Mouse (Mus musculus) forebrain, postnatal 0 days (tissue): ENCODE data around the gene Csgalnact2. TPM values are rescaled to one million over a fixed set of nuclear protein-coding genes. Genes with fewer than 3 reads are reported as not detected.

Source experiments
- ATAC-seq: fragments of 200-750 bp; cut with Nextera tagmentation; 2 replicates; pipeline ENCODE4 v1.8.0; 2017; ENCODE audit warnings: mild to moderate bottlenecking, moderate library complexity
- DNase-seq: peaks from one replicate; pipeline ENCODE4 v3.0.0-alpha.2; 2015
- H3K27ac ChIP-seq: fragments of 300-500 bp; sonication (generic); 2 replicates; pipeline ENCODE4 v1.5.1; 2014; ENCODE audit warnings: low read depth, mild to moderate bottlenecking, antibody characterized with exemption, low read length, moderate library complexity, mixed read lengths
- H3K27me3 ChIP-seq: fragments of 300-500 bp; sonication (generic); 2 replicates; pipeline ENCODE4 v1.6.1; 2014; ENCODE audit warnings: mild to moderate bottlenecking, low read length, mixed read lengths; ENCODE audit not compliant: insufficient read depth
- H3K36me3 ChIP-seq: fragments of 300-500 bp; sonication (generic); 2 replicates; pipeline ENCODE4 v1.6.1; 2014; ENCODE audit warnings: mild to moderate bottlenecking, moderate library complexity; ENCODE audit not compliant: insufficient read depth
- H3K4me1 ChIP-seq: fragments of 300-500 bp; sonication (generic); 2 replicates; pipeline ENCODE4 v1.6.1; 2014; ENCODE audit warnings: antibody characterized with exemption; ENCODE audit not compliant: insufficient read depth
- H3K4me2 ChIP-seq: fragments of 300-500 bp; sonication (generic); 2 replicates; pipeline ENCODE4 v1.6.1; 2014; ENCODE audit warnings: low read depth, mild to moderate bottlenecking, moderate library complexity
- H3K4me3 ChIP-seq: fragments of 300-500 bp; sonication (generic); 2 replicates; pipeline ENCODE4 v1.5.1; 2014; ENCODE audit warnings: low read depth, low read length, mixed read lengths
- H3K9ac ChIP-seq: fragments of 300-500 bp; sonication (generic); 2 replicates; pipeline ENCODE4 v1.6.1; 2014; ENCODE audit warnings: mild to moderate bottlenecking
- H3K9me3 ChIP-seq: fragments of 300-500 bp; sonication (generic); 2 replicates; pipeline ENCODE4 v1.6.1; 2016; ENCODE audit warnings: low read length
- CTCF ChIP-seq: sonication (generic); IDR thresholded peaks from 2 replicates; pipeline ENCODE4 v1.5.1; 2016; ENCODE audit warnings: antibody characterized with exemption, control low read depth, low read depth
- WGBS: fragments of 180-500 bp; shearing (Covaris S2); extraction: QIAGEN DNeasy Blood & Tissue Kit; methylation state at CpG from one replicate; pipeline ENCODE4 v1.1.7; 2014; 5-methylcytosine and 5-hydroxymethylcytosine counted together
- polyA plus RNA-seq: library from polyadenylated mRNA; unstranded; fragments of >200 nt; fragmentation: Nextera tagmentation; extraction: Ambion mirVana; gene quantifications from 2 replicates; pipeline ENCODE4 v1.2.1, GENCODE M21; 2015
- total RNA-seq: library from RNA; depleted of rRNA; stranded (reverse); fragments of >200 nt; gene quantifications from 2 replicates; pipeline ENCODE4 v1.2.3, GENCODE M21; 2014

The Csgalnact2 gene
- total and polyA plus RNA-seq, 2 experiments from 2014 or later = 11.1 to 20.4 TPM

GRCm38 (mm10) chr6:118111810-118112209, 27.1 kb downstream of the Csgalnact2 start:
- peak; percentile 45 for TF ChIP-seq CTCF
- peaks cover 40% of the 10 kb centered on the region for H3K36me3 ChIP-seq
- no peaks in the 10 kb centered on the region for H3K4me1 ChIP-seq
- no peak overlapping the region for H3K4me2 ChIP-seq
- ATAC-seq = no peak
- H3K27ac ChIP-seq = no peak overlapping the region
- DNase-seq = no peak
- H3K9me3 ChIP-seq = no peaks in the 10 kb centered on the region
- no peak overlapping the region for H3K4me3 ChIP-seq
- WGBS = 69% methylated on average over 1 of the region's 1 CpGs
- no peaks in the 10 kb centered on the region for H3K27me3 ChIP-seq
- H3K9ac ChIP-seq = no peak overlapping the region

- TF ChIP-seq CTCF = peak; percentile 71
- H3K4me2 ChIP-seq = no peak overlapping the region
- no peak overlapping the region for H3K4me3 ChIP-seq
- no peak overlapping the region for H3K9ac ChIP-seq
- peak; percentile 60 for DNase-seq
- WGBS = 40% methylated on average over 2 of the region's 2 CpGs
- no peaks in the 10 kb centered on the region for H3K9me3 ChIP-seq
- H3K27me3 ChIP-seq = no peaks in the 10 kb centered on the region
- peak; percentile 54 for ATAC-seq
- no peak overlapping the region for H3K27ac ChIP-seq
- no peaks in the 10 kb centered on the region for H3K36me3 ChIP-seq
- H3K4me1 ChIP-seq = no peaks in the 10 kb centered on the region
These were observed 39.6 kb downstream of the Csgalnact2 start for GRCm38 (mm10) chr6:118099311-118099802.

- Histone ChIP-seq H3K4me2 (no peak overlapping the region), H3K4me1 (no peaks in the 10 kb centered on the region), H3K27ac (no peak overlapping the region), H3K27me3 (no peaks in the 10 kb centered on the region), H3K4me3 (no peak overlapping the region), H3K36me3 (no peaks in the 10 kb centered on the region), H3K9ac (no peak overlapping the region), H3K9me3 (no peaks in the 10 kb centered on the region)
- TF ChIP-seq CTCF = no peak
- ATAC-seq (no peak), DNase-seq (no peak)
- WGBS = 84% methylated on average over 8 of the region's 8 CpGs
These were observed 41.1 kb downstream of the Csgalnact2 start for GRCm38 (mm10) chr6:118097765-118098365.

- DNase-seq (no peak), ATAC-seq (no peak)
- TF ChIP-seq CTCF = no peak
- H3K36me3 ChIP-seq = peaks cover 14% of the 10 kb centered on the region
- no peak overlapping the region for H3K4me3 ChIP-seq
- H3K27me3 ChIP-seq = no peaks in the 10 kb centered on the region
- no peak overlapping the region for H3K27ac ChIP-seq
- no peak overlapping the region for H3K4me2 ChIP-seq
- no peak overlapping the region for H3K9ac ChIP-seq
- 83% methylated on average over 9 of the region's 9 CpGs for WGBS
- no peaks in the 10 kb centered on the region for H3K4me1 ChIP-seq
- H3K9me3 ChIP-seq = no peaks in the 10 kb centered on the region
These were observed 48.1 kb downstream of the Csgalnact2 start for GRCm38 (mm10) chr6:118090827-118091226.

GRCm38 (mm10) chr6:118088750-118089440, 50.0 kb downstream of the Csgalnact2 start:
- H3K27me3 ChIP-seq = no peaks in the 10 kb centered on the region
- H3K9me3 ChIP-seq = no peaks in the 10 kb centered on the region
- H3K36me3 ChIP-seq = peaks cover 16% of the 10 kb centered on the region

GRCm38 (mm10) chr6:118087955-118088354, 51.0 kb downstream of the Csgalnact2 start:
- 66% methylated on average over 8 of the region's 8 CpGs for WGBS
- Histone ChIP-seq H3K9me3 (no peaks in the 10 kb centered on the region), H3K36me3 (peaks cover 16% of the 10 kb centered on the region), H3K27me3 (no peaks in the 10 kb centered on the region), H3K4me2 (no peak overlapping the region), H3K4me1 (no peaks in the 10 kb centered on the region), H3K4me3 (no peak overlapping the region), H3K27ac (no peak overlapping the region), H3K9ac (no peak overlapping the region)
- TF ChIP-seq CTCF = peak; percentile 41
- DNase-seq = no peak
- ATAC-seq = no peak

More at GRCm38 (mm10) chr6:118088750-118089440, 50.0 kb downstream of the Csgalnact2 start:
- no peak overlapping the region for H3K4me2 ChIP-seq
- no peak overlapping the region for H3K27ac ChIP-seq
- no peaks in the 10 kb centered on the region for H3K4me1 ChIP-seq
- no peak for DNase-seq
- no peak overlapping the region for H3K9ac ChIP-seq
- no peak for TF ChIP-seq CTCF
- 73% methylated on average over 17 of the region's 17 CpGs for WGBS
- H3K4me3 ChIP-seq = no peak overlapping the region
- no peak for ATAC-seq

GRCm38 (mm10) chr6:118084596-118084995, 54.3 kb downstream of the Csgalnact2 start:
- TF ChIP-seq CTCF = no peak
- WGBS = 88% methylated on average over 8 of the region's 8 CpGs

More at GRCm38 (mm10) chr6:118084596-118084995, 54.3 kb downstream of the Csgalnact2 start:
- H3K4me3 ChIP-seq = no peak overlapping the region
- no peak overlapping the region for H3K9ac ChIP-seq
- DNase-seq = no peak
- no peaks in the 10 kb centered on the region for H3K9me3 ChIP-seq
- H3K27ac ChIP-seq = no peak overlapping the region
- no peaks in the 10 kb centered on the region for H3K27me3 ChIP-seq
- no peaks in the 10 kb centered on the region for H3K4me1 ChIP-seq
- ATAC-seq = no peak
- no peak overlapping the region for H3K4me2 ChIP-seq
- H3K36me3 ChIP-seq = peaks cover 16% of the 10 kb centered on the region
